Mouse (Mus musculus) monocyte, adult 5-6 weeks (primary cell): ENCODE data around the gene Map1s. TPM values are rescaled to one million over a fixed set of nuclear protein-coding genes. Genes with fewer than 3 reads are reported as not detected.
A peak's percentile ranks its signal among the peaks of the same experiment; 100 is the strongest.

ENCODE experiments used
- ATAC-seq: fragments of 153-309, 156-312 bp; replicated peaks from 2 replicates; pipeline ENCODE4 v1.8.0; 2017; ENCODE audit warnings: mild to moderate bottlenecking; ENCODE audit not compliant: low TSS enrichment, insufficient number of reproducible peaks, severe bottlenecking, poor library complexity, low FRiP score
- total RNA-seq: library from RNA; stranded (forward); fragments of 200-1000, 200-491, 200-594 nt; gene quantifications from 3 replicates; pipeline ENCODE4 v1.2.3, GENCODE M21; 2017

The Map1s gene
- total RNA-seq, 1 experiment from 2014 or later = 17.2 TPM

DNA sequence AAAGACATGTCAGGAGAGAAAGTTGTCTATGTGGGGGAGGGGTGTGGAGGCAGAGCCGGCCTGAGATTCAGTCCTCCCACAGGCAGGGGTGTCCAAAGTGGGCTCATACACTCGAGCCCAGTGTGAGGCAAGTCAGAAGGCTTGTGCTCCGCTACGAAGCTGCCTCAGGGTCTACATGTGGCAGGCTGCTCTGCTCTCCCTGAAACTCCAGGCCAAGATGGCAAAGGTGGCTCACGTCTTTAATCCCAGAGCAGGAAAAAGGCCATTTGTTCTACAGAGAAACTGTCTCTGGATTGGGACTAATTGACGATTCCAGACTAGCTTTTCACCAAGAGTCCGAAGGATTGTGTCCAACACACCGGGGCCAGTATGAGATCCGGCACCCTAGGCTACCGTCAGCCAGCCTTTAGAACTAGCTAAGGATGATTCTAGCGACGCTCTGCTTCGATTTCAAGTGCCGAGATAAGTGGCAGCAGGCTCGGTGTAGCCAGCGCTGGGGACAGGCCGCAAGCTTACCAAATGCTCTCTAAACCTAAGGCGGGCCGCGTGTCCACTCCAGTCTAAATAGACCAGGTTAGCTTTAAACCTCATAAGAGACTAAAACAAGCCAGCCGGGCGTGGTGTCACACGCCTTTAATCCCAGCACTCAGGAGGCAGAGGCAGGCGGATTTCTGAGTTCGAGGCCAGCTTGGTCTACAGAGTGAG, 9.3 kb upstream of the Map1s start:
- ATAC-seq = no peak

DNA sequence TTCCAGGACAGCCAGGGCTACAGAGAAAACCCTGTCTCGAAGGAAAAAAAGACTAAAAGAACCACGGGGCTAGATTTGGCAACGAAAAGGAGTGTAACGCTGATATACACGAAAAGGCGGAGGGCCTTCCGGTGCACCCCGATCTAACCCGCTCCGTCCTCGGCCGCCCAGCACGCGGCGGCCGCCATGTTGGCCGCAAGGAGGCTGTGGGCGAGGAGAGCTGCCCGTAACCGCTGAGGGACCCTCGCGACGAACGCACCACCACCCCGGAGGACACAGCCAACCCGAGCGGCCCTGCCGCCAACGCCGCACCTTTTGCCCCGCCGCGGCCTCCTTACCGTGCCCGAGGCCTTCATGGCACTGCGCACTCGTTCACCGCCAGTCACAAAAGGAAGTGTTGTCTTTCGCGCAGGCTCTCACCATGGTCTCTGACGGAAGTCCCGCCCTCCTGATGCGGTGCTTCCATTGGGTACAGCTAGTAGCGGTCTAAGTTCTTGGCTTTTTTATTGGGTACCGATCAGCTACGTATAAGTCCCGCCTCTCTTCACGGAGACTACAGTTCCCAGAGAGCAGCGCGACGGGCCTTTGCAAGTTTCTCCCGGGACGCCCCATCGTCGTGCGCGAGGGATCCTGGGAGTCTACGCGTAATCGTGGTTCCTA, 8.6 kb upstream of the Map1s start, which contains the start of gene Rpl18a:
Gene Rpl18a, minus strand, starts transcription at position 392 of the 660 bp plus-strand sequence.
- peak; percentile 91 for ATAC-seq

DNA sequence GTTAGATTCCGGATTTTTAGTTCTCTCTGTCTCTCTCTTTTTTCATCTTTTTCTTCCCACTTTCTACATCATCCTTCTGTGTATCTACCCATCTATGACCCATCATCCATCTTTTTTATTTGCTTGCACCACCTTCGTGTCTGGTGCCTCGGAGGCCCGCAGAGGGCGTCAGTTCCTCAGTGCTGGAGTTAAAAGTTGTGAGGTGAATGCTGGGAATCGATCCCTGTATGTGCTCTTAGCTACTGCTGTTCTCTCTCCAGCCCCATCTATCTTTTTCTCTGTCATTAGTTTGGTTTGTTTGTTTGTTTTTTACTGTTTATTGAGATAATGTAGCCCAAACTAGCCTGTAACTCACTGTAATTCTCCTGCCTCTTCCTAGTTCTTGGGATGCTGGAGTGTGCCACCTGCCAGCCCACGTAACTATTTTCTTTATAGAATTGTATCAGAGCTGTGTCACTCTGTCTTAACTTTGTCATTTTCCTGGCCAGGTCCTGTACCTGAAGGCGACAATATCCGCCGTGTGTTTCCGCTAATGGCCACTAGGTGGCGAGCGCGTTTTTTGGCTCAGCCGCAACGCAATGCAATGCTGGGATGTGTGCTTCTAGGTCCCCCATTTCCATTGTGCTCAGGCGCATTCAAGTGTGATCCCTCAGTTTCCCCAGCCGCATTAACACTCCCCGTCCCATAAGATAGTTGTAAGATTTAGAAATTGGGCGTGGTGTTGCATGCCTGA, 7.9 kb upstream of the Map1s start:
- ATAC-seq = peak; percentile 41; the same call in 1 of the 2 replicates

DNA sequence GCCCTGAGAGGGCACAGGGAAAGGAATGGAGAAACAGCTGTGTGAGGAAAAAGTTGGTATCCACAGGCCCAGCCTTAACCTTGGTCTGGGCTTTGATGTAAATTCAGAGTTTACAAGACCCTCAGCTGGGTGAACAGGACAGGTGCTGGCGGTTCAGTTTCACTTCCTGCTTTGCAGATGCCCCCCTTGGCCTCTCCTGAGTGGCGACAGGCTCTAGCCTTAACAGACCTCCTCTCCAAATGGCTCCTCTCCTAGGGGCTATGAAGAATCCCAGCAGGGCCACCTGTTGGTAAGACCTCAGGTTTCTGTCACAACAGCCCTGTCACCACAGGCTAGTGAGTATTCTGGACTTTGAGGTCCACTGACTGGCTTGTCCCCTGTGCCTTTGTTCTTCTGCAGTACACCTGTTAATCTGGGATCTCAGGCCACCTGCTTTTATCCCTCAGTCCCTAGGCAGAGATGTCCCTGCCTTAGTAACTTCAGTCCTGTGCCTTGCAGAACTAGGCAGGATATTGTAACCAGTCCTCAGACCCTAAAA, 7.0 kb upstream of the Map1s start:
- ATAC-seq = no peak

DNA sequence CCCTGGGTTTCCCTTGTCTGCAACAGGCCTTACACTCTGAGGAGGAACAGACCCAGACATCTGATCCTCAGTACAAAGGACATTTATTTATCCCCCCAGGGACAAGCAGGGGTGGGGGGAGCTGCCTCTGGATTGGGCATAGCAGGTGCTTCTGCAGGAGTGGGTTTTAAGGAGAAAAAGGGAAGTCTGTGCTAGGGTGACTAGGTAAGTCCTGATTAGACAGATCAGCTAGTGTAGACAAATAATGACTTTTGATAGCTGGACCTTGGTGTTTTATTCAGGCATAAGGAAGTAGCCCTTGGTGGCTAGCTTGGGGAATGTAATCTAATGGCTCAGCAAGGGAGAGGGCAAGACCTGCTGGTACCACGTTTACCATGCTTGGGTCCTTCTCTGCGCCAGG, 6.5 kb upstream of the Map1s start:
- ATAC-seq = no peak

DNA sequence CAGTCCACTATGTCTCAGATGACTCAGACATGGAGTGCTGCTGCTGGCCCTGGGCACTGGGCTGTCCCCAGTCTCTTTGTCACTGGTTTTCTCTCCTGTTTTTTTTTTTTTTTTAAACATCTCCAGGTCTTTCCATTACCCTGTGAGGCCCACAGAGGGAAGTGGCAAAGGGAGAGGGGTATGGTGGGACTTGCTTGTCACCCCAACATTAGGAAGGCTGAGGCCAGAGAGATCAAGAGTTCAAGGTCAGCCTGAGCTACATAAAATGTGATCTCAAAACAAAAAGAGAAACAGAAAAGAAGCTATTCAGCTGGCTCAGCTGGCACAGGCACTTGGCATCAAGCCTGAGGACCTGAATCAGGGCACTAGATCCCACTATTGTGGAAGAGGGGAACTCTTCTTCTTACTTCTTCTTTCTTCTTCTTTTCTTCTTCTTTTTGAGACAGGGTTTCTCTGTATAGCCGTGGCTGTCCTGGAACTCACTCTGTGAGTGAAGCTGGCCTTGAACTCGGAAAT, 4.8 kb upstream of the Map1s start:
- no peak for ATAC-seq

DNA sequence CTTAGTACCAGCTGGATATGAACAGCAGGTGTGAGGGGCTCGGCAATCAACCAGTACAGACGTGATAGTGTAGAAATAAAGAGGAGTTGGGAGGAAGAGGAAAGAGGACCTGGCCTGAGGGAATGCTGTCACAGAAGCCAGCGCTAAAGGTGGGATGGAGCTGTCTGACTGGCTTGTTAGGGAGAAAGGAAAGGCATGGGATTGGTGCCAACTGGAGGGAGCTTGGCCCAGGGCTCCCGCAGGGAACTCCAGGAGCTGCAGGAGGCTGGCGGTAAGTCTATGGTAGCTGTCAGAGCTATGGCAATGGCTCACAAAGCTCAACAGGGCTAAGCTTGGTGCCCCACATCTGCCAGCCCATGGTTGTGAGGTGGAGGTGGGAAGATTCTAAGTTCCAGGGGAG, 3.5 kb upstream of the Map1s start:
- no peak for ATAC-seq

DNA sequence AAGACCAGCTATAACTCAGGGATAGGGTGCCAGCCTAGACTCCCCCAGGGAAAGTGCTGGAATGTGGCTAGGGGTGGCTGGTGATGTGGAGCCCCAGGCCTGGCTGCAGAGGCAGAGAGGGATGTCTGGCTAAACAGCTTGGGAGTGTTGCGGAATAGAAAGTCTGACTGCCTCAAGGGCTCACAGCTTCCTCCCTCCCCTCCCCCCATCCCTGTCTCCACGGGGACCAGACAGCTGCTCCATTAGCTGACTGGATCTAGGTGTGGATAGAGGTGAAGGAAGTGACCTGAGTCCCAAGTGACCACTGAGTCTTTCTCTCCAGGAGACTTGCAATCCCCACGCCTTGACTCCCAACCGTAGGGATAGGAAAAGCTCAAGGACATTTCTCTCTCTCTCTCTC, 2.6 kb upstream of the Map1s start:
- no peak for ATAC-seq

DNA sequence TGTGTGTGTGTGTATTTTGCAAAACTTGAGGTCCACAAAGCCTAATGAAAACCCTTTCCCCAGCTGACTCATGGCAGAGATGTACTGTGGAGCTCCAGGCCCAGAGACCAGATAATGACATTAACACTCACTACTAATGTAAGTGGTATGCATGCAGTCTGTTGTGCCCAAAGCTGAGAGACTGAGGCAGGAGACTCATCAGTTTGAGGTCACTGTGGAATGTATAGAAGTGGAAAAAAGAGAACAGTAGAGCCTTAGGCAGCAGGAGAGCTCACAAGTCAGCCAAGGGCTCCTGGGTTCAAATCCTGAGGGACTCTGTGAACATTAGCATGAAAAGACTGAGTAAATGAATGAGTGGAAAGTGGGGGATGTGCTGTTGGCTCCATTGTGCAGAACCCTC, 2.1 kb upstream of the Map1s start:
- ATAC-seq = no peak

DNA sequence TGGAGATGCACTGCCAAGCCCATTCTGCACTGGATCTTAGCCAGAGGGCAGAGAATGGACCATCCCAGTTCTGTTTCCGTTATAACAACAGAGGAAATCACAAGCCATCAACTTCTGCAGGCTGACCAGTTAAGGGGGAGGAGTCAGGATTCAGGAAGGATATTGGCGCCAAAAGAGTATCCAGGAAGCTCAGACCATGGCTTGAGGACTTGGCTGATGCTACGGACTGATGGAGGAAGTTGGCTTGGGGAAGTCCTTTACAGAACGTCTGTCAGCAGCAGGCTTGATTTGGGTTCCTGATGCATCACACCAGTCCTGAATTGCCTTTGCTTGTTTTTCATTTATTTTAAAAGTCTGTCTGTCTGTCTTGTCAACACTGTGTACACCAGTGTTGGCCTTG, 1.2 kb upstream of the Map1s start:
- ATAC-seq = peak; percentile 76

DNA sequence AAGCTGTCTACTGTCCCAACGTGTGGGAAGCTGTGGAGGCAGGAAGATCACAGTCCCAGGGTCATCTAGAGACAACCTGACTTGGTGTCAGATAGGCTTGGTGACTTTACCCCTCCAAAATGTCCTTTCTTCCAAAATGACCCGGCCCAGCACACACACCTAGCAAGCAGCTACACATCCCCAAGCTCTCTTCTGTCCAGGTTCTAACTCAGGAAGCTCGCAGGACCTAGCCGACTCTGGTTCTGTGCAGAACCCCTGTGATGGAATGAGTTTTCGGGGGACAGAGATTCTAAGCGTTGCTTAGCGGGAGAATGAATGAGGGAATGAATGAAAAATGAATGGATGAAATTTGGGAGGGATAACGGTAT, 285 bp upstream of the Map1s start:
- no peak for ATAC-seq

DNA sequence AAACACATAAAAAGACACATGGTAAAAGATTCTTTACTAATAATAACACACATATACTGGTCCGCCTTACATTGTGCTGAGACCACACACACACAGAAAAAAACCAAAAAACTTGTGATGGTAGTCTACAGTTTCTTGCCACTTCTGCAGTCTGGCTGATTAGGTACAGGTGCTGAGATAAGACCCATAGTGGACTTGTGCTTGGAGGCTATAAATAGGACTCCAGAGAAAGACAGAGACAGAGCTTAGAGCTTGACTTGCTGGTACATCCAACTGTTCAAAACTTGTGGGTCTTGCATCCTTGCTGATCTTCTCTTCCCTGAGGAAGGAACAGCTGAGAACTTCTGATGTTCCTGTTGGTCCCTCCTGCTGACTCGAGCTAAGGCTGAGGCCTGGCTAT, 1.8 kb downstream of the Map1s start:
- ATAC-seq = no peak

DNA sequence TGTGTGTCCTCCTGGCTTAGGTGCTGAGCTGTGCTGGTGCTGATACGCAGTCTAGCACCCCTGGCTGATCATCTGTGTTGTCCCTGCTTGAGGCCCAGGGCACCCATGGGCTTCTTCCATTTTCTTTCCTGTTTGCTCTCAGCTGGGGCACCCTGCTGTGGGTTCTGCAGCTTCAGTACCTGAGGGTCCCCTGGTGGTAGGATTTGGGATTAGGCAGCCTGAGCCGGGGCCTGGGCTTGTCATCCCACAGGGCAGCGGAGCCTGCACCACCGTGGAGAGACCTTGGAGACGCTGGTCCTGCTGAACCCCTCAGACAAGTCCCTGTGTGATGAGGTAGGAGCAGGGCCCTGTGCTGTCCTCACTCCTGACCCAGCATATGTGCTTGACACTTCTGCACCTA, 5.9 kb downstream of the Map1s start:
- ATAC-seq = no peak

DNA sequence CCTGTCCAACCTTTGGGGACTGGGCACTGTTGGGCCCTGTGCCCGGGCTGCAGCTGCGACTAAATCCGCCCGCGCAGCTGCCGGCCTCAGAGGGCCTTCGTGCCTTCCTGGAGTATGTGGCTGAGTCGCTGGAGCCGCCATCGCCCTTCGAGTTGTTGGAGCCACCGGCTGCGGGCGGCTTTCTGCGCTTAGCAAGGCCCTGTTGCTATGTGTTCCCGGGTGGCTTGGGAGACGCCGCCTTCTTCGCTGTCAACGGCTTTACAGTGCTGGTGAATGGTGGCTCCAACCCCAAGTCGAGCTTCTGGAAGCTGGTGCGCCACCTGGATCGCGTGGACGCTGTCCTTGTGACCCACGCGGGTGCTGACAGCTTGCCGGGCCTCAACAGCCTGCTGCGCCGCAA, 7.2 kb downstream of the Map1s start:
- no peak for ATAC-seq

DNA sequence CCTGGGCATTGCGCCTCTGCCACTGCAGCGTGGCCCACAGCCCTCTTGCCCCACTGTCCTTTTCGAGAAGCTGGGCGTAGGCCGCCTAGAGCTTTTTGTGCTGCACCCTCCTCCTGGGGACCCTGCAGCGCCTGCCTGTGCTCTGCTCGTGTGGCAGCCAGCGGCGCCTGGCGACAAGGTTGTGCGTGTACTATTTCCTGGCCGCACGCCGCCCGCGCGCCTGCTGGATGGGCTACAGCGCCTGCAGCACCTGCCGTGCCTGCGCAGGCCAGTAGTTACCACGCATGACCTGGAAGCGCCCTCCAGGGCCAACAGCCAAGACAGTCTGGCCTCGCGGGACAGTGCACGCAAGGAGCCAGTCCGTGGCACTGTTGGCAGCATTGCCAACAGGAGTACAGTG, 7.8 kb downstream of the Map1s start:
- no peak for ATAC-seq

DNA sequence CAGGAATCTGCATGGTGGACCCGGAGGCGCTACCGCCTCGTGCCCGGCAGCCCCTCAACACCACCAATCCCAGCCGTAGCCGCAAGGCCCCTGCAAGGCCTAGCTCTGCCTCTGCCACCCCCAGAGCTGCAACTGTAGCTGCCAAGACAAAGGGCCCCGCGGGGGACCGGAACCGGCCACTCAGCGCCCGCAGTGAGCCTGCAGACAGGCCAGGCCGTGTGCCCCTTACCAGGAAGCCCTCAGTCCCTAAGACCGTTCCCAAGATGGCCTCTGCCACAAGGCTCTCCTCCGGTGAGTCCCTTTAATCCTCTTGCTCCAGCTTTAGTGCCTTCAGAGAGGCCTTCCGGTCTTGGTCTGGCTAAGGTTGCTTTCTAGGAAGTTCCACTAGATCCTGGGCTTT, 9.0 kb downstream of the Map1s start:
- no peak for ATAC-seq

DNA sequence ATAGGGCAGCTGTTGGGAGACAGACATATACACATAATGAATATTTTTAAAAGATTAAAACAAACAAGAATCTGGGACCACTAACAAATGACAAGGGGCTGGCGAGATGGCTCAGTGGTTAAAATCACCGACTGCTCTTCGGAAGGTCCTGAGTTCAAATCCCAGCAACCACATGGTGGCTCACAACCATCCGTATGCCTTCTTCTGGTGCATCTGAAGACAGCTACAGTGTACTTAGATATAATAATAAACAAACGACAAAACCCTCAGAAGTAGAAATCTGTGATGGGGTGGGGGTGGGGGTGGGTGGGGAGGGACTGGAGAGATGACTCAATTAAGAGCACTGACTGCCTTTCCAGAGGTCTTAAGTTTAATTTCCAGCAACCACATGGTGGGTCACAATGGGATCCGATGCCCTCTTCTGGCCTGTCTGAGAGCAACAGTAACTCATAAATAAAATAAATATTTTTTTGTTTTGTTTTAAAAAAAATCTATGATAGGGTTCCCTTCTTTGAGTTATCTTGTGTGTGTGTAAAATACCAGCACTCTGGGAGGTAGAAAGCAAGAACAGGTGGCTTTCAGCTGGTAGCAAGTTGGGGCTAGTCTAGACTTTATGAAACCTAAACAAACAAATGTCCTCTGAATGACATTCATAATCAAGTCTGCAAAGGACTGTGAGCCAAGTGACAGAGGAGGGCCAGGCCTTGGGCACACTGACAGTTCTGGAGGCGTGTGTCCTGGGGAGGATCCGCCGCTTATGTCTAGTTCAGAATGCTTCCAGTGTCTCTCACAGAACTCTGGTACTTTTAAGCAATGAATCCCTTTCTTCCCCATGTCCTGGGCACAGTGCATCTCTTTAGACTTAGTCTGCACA, 14.6 kb downstream of the Map1s start:
- no peak for ATAC-seq

DNA sequence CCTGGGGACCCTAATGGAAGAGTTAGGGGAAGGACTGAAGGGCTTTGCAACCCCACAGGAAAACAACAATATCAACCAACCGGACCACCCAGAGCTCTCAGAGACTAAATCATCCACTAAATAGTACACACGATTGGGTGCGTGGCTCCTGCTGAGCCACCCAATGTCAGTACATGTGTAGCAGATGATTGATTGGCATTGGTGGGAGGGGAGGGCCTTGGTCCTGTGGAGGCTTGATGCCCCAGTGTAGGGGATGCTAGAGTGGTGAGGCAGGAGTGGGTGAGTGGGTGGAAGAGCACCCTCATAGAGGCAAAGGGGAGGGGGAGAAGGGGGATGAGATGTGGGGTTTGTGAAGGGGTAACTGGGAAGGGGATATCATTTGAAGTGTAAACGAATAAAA, 18.4 kb downstream of the Map1s start:
- no peak for ATAC-seq

DNA sequence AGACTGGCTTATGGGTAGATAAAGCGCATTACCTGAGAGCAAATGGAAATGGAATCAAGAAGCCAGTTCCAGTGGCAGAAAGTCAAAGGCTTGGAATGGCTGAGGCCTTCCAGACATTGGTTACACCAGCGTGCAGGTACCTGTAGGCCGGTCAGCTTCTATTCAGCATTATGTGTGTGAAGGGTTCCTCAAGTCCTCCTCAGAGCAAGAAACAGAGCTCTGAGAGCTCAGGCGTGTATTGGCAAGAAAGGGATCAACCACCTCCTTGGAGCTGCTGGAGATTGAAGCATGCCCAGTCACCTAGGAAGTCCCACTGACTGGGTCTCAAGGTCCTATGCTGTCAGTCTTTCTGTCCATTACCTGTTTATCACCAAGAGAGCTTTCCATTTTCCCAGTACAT, 20.0 kb downstream of the Map1s start:
- ATAC-seq = no peak
